Mouse (Mus musculus) kidney, adult 2 months (tissue): Measurements from ENCODE around the gene Epp13.

Experiments used
- CTCF ChIP-seq: fragments of 200-500 bp; conservative IDR thresholded peaks from 2 replicates; pipeline ENCODE4 v1.5.1; 2011; ENCODE audit warnings: low read depth, mild to moderate bottlenecking, control low read depth, low read length, moderate library complexity, mixed read lengths; ENCODE audit not compliant: insufficient read depth, insufficient read length
- POLR2A ChIP-seq: fragments of 200-500 bp; IDR thresholded peaks from one replicate; pipeline ENCODE4 v1.6.1; 2011; ENCODE audit warnings: low read depth, low read length, control low read depth

DNA sequence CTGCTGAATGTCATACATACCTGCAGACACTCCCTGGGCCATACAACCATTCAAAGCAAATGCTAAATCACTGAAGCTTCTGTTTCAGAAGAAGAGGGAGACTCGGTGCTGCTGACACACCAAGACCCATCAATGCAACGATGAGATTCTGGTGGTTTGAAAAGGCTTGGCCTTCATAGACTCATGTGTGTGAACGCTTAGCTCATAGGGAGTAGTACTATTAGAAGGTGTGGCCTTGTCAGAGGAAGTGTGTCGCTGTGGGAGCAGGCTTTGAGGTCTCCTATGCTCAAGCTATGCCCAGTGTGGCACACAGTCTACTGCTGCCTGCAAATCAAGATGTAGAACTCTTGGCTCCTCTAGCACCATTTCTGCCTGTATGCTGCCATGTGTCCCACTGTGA lies 4.9 kb downstream of the Epp13 start:
- TF ChIP-seq CTCF: no peak
- no peak for TF ChIP-seq POLR2A
